Mouse (Mus musculus) forebrain, embryonic 12.5 days (tissue): ENCODE data around the gene Tenm4. TPM values are rescaled to one million over a fixed set of nuclear protein-coding genes. Genes with fewer than 3 reads are reported as not detected.

ENCODE experiments used
- ATAC-seq: fragments of 200-750 bp; cut with Nextera tagmentation; 2 replicates; pipeline ENCODE4 v1.8.0; 2017; ENCODE audit warnings: moderate TSS enrichment; ENCODE audit not compliant: low FRiP score
- H3K27ac ChIP-seq: fragments of 300-500 bp; sonication (generic); 2 replicates; pipeline ENCODE4 v1.5.1; 2016; ENCODE audit warnings: mild to moderate bottlenecking
- H3K27me3 ChIP-seq: fragments of 300-500 bp; sonication (generic); 2 replicates; pipeline ENCODE4 v1.6.1; 2016; ENCODE audit warnings: mild to moderate bottlenecking
- H3K36me3 ChIP-seq: fragments of 300-500 bp; sonication (generic); replicated peaks from 2 replicates; pipeline ENCODE4 v1.6.1; 2016; ENCODE audit warnings: mild to moderate bottlenecking
- H3K4me1 ChIP-seq: fragments of 300-500 bp; sonication (generic); 2 replicates; pipeline ENCODE4 v1.6.1; 2016
- H3K4me2 ChIP-seq: fragments of 300-500 bp; sonication (generic); 2 replicates; pipeline ENCODE4 v1.6.1; 2016; ENCODE audit warnings: mild to moderate bottlenecking, moderate library complexity
- H3K4me3 ChIP-seq: fragments of 300-500 bp; sonication (generic); replicated peaks from 2 replicates; pipeline ENCODE4 v1.5.1; 2016; ENCODE audit warnings: mild to moderate bottlenecking
- H3K9ac ChIP-seq: fragments of 300-500 bp; sonication (generic); 2 replicates; pipeline ENCODE4 v1.6.1; 2016; ENCODE audit warnings: mild to moderate bottlenecking
- H3K9me3 ChIP-seq: fragments of 300-500 bp; sonication (generic); 2 replicates; pipeline ENCODE4 v1.6.1; 2016
- WGBS: fragments of 180-500 bp; shearing (Covaris S2); methylation state at CpG from one replicate; pipeline ENCODE4 v1.1.7; 2016; 5-methylcytosine and 5-hydroxymethylcytosine counted together
- polyA plus RNA-seq: library from polyadenylated mRNA; unstranded; fragments of >200 nt; fragmentation: Nextera tagmentation; extraction: Ambion mirVana; gene quantifications from 2 replicates; pipeline ENCODE4 v1.2.1, GENCODE M21; 2016

The Tenm4 gene
- polyA plus RNA-seq, 1 experiment from 2014 or later: 62.3 TPM

- H3K9ac ChIP-seq: no peak overlapping the region
- peak overlapping the region; percentile 89 for H3K27ac ChIP-seq
- peaks cover 21% of the 10 kb centered on the region for H3K4me1 ChIP-seq
- H3K9me3 ChIP-seq: no peaks in the 10 kb centered on the region
- WGBS: 22% methylated on average over 6 of the region's 6 CpGs
- peaks cover 4% of the 10 kb centered on the region; the same call in 1 of the 2 replicates for H3K27me3 ChIP-seq
- ATAC-seq: peak; percentile 93
- no peaks in the 10 kb centered on the region for H3K36me3 ChIP-seq
- H3K4me2 ChIP-seq: no peak overlapping the region; the same call in 1 of the 2 replicates
- H3K4me3 ChIP-seq: no peak overlapping the region
These were observed 574.9 kb downstream of the Tenm4 start for GRCm38 (mm10) chr7:96745956-96746355.

DNA sequence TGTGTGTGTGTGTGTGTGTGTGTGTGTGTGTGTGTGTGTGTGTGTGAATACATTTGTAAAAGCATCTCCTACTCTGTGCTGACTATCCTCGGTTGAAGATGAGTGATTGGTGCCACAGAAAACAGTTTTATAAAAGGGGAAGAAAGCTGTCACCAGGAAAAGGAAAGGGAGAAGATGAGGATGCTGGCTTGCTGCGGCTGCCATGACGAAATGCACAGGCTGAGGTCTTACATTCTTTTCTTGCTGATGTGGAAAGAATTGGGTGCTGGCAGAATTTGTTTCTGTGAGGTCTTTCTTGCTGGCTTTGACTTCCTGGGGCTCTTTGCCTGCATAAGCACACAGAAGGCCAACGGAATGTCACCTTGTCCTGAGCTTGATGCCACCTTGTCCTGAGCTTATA is 575.7 kb downstream of the Tenm4 start:
- H3K27ac ChIP-seq: 0 out of 2 replicates have a peak overlapping the region, but pooled peaks have one; percentile 13
- ATAC-seq: no peak
- H3K27me3 ChIP-seq: peaks cover 4% of the 10 kb centered on the region; the same call in 1 of the 2 replicates
- no peak overlapping the region for H3K4me2 ChIP-seq
- H3K4me3 ChIP-seq: no peak overlapping the region
- 66% methylated on average over 4 of the region's 4 CpGs for WGBS
- peaks cover 21% of the 10 kb centered on the region for H3K4me1 ChIP-seq
- no peaks in the 10 kb centered on the region for H3K9me3 ChIP-seq
- no peak overlapping the region for H3K9ac ChIP-seq
- H3K36me3 ChIP-seq: no peaks in the 10 kb centered on the region

- Histone ChIP-seq H3K36me3 (no peaks in the 10 kb centered on the region), H3K4me1 (peaks cover 19% of the 10 kb centered on the region), H3K9me3 (no peaks in the 10 kb centered on the region), H3K4me3 (no peak overlapping the region), H3K4me2 (no peak overlapping the region), H3K9ac (no peak overlapping the region), H3K27ac (no peak overlapping the region), H3K27me3 (peaks cover 4% of the 10 kb centered on the region; the same call in 1 of the 2 replicates)
- 72% methylated on average over 7 of the region's 7 CpGs for WGBS
- no peak for ATAC-seq
These were observed 577.5 kb downstream of the Tenm4 start for GRCm38 (mm10) chr7:96748538-96749045.

GRCm38 (mm10) chr7:96749753-96750152 is 578.7 kb downstream of the Tenm4 start:
- ATAC-seq: no peak
- Histone ChIP-seq H3K36me3 (no peaks in the 10 kb centered on the region), H3K27ac (no peak overlapping the region), H3K4me2 (no peak overlapping the region), H3K4me1 (peaks cover 27% of the 10 kb centered on the region), H3K27me3 (peaks cover 4% of the 10 kb centered on the region; the same call in 1 of the 2 replicates), H3K9me3 (no peaks in the 10 kb centered on the region), H3K4me3 (no peak overlapping the region), H3K9ac (no peak overlapping the region)
- 85% methylated on average over 8 of the region's 8 CpGs for WGBS

GRCm38 (mm10) chr7:96751236-96751635 is 580.2 kb downstream of the Tenm4 start:
- Histone ChIP-seq H3K4me2 (no peak overlapping the region), H3K36me3 (no peaks in the 10 kb centered on the region), H3K9ac (no peak overlapping the region), H3K4me3 (no peak overlapping the region), H3K9me3 (no peaks in the 10 kb centered on the region), H3K4me1 (peaks cover 28% of the 10 kb centered on the region), H3K27me3 (peaks cover 4% of the 10 kb centered on the region; the same call in 1 of the 2 replicates), H3K27ac (no peak overlapping the region)
- 98% methylated on average over 2 of the region's 2 CpGs for WGBS
- ATAC-seq: no peak

DNA sequence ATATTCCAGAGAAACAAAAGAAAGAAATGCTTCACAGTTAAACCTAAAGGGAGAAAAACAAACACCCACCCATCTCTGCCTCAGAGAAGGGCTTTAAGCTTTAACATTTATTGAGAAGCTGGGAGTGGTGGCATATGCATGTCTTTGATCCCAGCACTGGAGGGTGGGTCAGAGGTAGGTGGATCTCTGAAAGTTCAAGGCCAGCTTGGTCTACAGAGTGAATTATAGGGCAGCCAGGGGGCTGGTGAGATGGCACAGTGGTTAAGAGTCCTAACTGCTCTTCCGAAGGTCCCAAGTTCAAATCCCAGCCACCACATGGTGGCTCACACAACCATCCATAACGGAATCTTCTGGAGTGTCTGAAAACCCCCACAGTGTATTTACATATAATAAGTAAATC is 581.7 kb downstream of the Tenm4 start:
- no peak for ATAC-seq
- 97% methylated on average over 2 of the region's 2 CpGs for WGBS
- Histone ChIP-seq H3K9ac (no peak overlapping the region), H3K27me3 (peaks cover 4% of the 10 kb centered on the region; the same call in 1 of the 2 replicates), H3K4me3 (no peak overlapping the region), H3K4me2 (no peak overlapping the region), H3K4me1 (peaks cover 32% of the 10 kb centered on the region), H3K9me3 (no peaks in the 10 kb centered on the region), H3K27ac (no peak overlapping the region), H3K36me3 (no peaks in the 10 kb centered on the region; the same call in 1 of the 2 replicates)

GRCm38 (mm10) chr7:96753335-96754095 is 582.5 kb downstream of the Tenm4 start:
- 39% methylated on average over 4 of the region's 4 CpGs for WGBS
- H3K27me3 ChIP-seq: peaks cover 4% of the 10 kb centered on the region; the same call in 1 of the 2 replicates
- no peaks in the 10 kb centered on the region for H3K9me3 ChIP-seq
- no peak for ATAC-seq
- no peak overlapping the region for H3K27ac ChIP-seq
- H3K4me1 ChIP-seq: peaks cover 35% of the 10 kb centered on the region
- no peak overlapping the region for H3K9ac ChIP-seq
- H3K4me3 ChIP-seq: no peak overlapping the region
- H3K4me2 ChIP-seq: no peak overlapping the region
- H3K36me3 ChIP-seq: no peaks in the 10 kb centered on the region; the same call in 1 of the 2 replicates

DNA sequence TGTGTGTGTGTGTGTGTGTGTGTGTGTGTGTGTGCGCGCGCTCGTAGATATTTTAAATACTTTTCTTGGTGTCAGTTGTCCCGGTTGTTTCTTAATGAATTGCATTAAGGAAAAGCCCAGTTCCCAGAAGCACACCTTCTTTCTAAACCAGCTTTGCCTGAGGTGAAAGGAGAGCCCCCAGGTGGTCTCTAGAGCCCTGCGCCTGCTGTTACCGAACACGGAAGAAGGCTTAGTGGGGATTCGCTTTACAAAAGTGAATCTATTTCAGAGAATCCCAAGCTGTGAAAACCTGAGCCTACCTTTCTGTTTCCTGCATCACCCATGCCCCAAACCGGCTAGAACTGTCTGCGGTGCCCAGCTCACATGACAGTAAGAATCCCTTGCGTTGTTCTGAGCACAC is 583.1 kb downstream of the Tenm4 start:
- H3K4me2 ChIP-seq: no peak overlapping the region
- 0 out of 2 replicates have a peak, but pooled peaks cover under 1% of the 10 kb centered on the region for H3K27me3 ChIP-seq
- no peak overlapping the region for H3K27ac ChIP-seq
- WGBS: 21% methylated on average over 12 of the region's 12 CpGs
- no peak for ATAC-seq
- H3K9me3 ChIP-seq: no peaks in the 10 kb centered on the region
- peaks cover 35% of the 10 kb centered on the region for H3K4me1 ChIP-seq
- H3K9ac ChIP-seq: no peak overlapping the region
- H3K4me3 ChIP-seq: no peak overlapping the region
- no peaks in the 10 kb centered on the region; the same call in 1 of the 2 replicates for H3K36me3 ChIP-seq

DNA sequence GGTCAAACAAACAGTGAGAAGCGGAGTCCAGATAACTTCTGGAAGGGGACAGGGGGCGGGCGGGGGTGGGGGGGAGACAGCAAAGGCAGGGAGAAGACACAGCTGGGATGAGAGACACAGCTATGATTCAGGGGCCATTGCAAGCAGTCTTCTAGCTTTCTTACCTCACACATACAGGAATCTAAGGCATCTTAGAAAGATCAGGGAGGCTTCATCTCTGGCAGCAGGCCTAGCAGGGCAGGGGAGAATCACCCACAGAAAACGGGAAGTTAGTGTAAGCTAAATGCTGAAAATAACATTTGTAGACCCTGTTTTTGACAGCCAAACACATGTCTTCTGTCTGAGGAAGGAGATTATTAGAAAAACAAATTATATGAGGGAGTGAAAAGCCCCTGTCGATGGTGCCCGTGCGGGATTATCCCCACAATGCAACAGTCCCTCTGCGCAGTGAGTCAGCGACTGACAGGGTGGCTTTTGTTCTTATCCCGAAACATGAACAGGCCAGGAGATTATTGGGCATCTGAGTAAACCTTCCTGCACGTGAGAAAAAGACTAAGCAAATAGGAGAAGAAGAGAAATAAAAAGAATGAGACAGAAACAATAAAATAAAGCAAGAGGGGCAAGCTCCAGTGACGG is 584.5 kb downstream of the Tenm4 start:
- H3K4me1 ChIP-seq: peaks cover 41% of the 10 kb centered on the region
- ATAC-seq: no peak
- no peaks in the 10 kb centered on the region for H3K27me3 ChIP-seq
- H3K9me3 ChIP-seq: no peaks in the 10 kb centered on the region
- no peak overlapping the region for H3K4me3 ChIP-seq
- H3K4me2 ChIP-seq: no peak overlapping the region
- 33% methylated on average over 12 of the region's 12 CpGs for WGBS
- H3K9ac ChIP-seq: no peak overlapping the region
- H3K27ac ChIP-seq: peak overlapping the region; percentile 36; the same call in 1 of the 2 replicates
- H3K36me3 ChIP-seq: no peaks in the 10 kb centered on the region; the same call in 1 of the 2 replicates

- WGBS: 51% methylated on average over 10 of the region's 10 CpGs
- Histone ChIP-seq H3K27ac (peak overlapping the region; percentile 36; the same call in 1 of the 2 replicates), H3K36me3 (no peaks in the 10 kb centered on the region; the same call in 1 of the 2 replicates), H3K9me3 (no peaks in the 10 kb centered on the region), H3K4me1 (peaks cover 48% of the 10 kb centered on the region), H3K9ac (no peak overlapping the region), H3K4me3 (no peak overlapping the region), H3K27me3 (no peaks in the 10 kb centered on the region), H3K4me2 (no peak overlapping the region)
- no peak for ATAC-seq
These were observed 585.2 kb downstream of the Tenm4 start for GRCm38 (mm10) chr7:96756104-96756742.

DNA sequence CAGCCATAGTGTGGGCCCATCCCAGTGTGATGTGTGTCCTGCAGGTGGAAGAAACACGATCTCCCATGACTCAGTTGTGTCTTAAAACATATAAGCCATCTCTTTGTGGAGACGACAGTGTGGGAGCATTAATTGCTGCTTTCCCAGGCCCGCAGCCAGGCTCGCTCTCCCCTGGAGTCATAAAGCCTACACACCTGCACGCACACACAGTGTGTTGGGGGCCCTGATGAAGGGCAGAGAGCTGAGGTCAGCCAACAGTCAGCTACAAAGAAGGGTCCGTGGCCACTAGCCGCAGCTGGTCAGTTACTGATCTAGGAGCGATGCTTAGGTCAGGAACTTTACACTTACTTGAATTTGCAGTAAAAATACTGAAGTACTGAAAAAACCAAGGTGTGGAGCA is 586.0 kb downstream of the Tenm4 start:
- 78% methylated on average over 8 of the region's 8 CpGs for WGBS
- Histone ChIP-seq H3K36me3 (no peaks in the 10 kb centered on the region; the same call in 1 of the 2 replicates), H3K27me3 (no peaks in the 10 kb centered on the region), H3K4me1 (peaks cover 51% of the 10 kb centered on the region), H3K9ac (no peak overlapping the region), H3K9me3 (no peaks in the 10 kb centered on the region), H3K27ac (no peak overlapping the region), H3K4me2 (no peak overlapping the region), H3K4me3 (no peak overlapping the region)
- no peak for ATAC-seq

DNA sequence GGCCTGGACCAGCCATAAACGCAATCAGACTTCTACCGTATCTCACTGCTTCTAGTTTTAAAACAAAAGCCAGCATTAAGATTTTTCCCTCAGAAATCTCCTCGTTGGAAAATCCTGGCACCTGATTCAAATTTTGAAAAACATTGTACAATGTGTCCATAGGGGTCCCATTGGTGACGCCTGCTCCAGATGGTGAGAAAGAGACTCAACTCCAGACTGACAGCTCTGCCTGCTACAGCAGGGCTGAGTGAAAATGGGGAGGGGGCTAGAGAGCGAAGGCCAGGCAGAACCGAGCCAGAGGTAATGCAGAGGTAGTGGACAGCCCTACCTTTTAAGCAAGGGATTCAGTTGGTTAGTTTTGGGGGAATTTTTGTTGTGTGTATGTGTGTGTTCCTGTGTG is 589.2 kb downstream of the Tenm4 start:
- peaks cover 44% of the 10 kb centered on the region for H3K4me1 ChIP-seq
- H3K27me3 ChIP-seq: no peaks in the 10 kb centered on the region
- H3K4me2 ChIP-seq: no peak overlapping the region
- no peak overlapping the region for H3K9ac ChIP-seq
- H3K27ac ChIP-seq: peak overlapping the region; percentile 54
- H3K4me3 ChIP-seq: no peak overlapping the region
- no peaks in the 10 kb centered on the region; the same call in 1 of the 2 replicates for H3K36me3 ChIP-seq
- ATAC-seq: peak; percentile 31; the same call in 1 of the 2 replicates
- WGBS: 60% methylated on average over 6 of the region's 6 CpGs
- no peaks in the 10 kb centered on the region for H3K9me3 ChIP-seq
